Mouse (Mus musculus) G1E (cell line): ENCODE data around the gene Nsun2.

Experiments
- CTCF ChIP-seq: IDR thresholded peaks from 2 replicates; pipeline ENCODE4 v1.5.1; 2012; ENCODE audit warnings: low read depth, low read length, inconsistent platforms, mixed read lengths
- GATA1 ChIP-seq: IDR thresholded peaks from 2 replicates; pipeline ENCODE4 v1.6.1; 2012; ENCODE audit warnings: borderline replicate concordance, low read length, inconsistent platforms, mixed read lengths

GRCm38 (mm10) chr13:69636816-69637215 is 103.3 kb downstream of the Nsun2 start:
- no peak for TF ChIP-seq CTCF
- no peak for TF ChIP-seq GATA1
